Mouse (Mus musculus) liver, embryonic 12.5 days (tissue): Measurements from ENCODE around the gene C2cd2. TPM values are rescaled to one million over a fixed set of nuclear protein-coding genes. Genes with fewer than 3 reads are reported as not detected.

ENCODE experiments used
- ATAC-seq: fragments of 200-750 bp; cut with Nextera tagmentation; 2 replicates; pipeline ENCODE4 v1.8.0; 2017; ENCODE audit warnings: moderate number of reproducible peaks, mild to moderate bottlenecking, moderate library complexity
- H3K27ac ChIP-seq: fragments of 300-500 bp; sonication (generic); 2 replicates; pipeline ENCODE4 v1.5.1; 2016; ENCODE audit warnings: mild to moderate bottlenecking
- H3K27me3 ChIP-seq: fragments of 300-500 bp; sonication (generic); replicated peaks from 2 replicates; pipeline ENCODE4 v1.6.1; 2016; ENCODE audit warnings: mild to moderate bottlenecking, moderate library complexity
- H3K36me3 ChIP-seq: fragments of 300-500 bp; sonication (generic); 2 replicates; pipeline ENCODE4 v1.6.1; 2016; ENCODE audit warnings: mild to moderate bottlenecking, moderate library complexity
- H3K4me1 ChIP-seq: fragments of 300-500 bp; sonication (generic); 2 replicates; pipeline ENCODE4 v1.6.1; 2016
- H3K4me2 ChIP-seq: fragments of 300-500 bp; sonication (generic); 2 replicates; pipeline ENCODE4 v1.6.1; 2016; ENCODE audit warnings: mild to moderate bottlenecking, moderate library complexity
- H3K4me3 ChIP-seq: fragments of 300-500 bp; sonication (generic); 2 replicates; pipeline ENCODE4 v1.5.1; 2016; ENCODE audit warnings: mild to moderate bottlenecking, moderate library complexity
- H3K9ac ChIP-seq: fragments of 300-500 bp; sonication (generic); 2 replicates; pipeline ENCODE4 v1.6.1; 2016; ENCODE audit warnings: mild to moderate bottlenecking, moderate library complexity
- H3K9me3 ChIP-seq: fragments of 300-500 bp; sonication (generic); replicated peaks from 2 replicates; pipeline ENCODE4 v1.6.1; 2016; ENCODE audit warnings: mild to moderate bottlenecking, moderate library complexity
- WGBS: fragments of 180-500 bp; shearing (Covaris S2); methylation state at CpG from one replicate; pipeline ENCODE4 v1.1.7; 2016; ENCODE audit not compliant: insufficient replicate concordance; 5-methylcytosine and 5-hydroxymethylcytosine counted together
- polyA plus RNA-seq: library from polyadenylated mRNA; unstranded; fragments of >200 nt; fragmentation: Nextera tagmentation; extraction: Ambion mirVana; gene quantifications from 2 replicates; pipeline ENCODE4 v1.2.1, GENCODE M21; 2016

The C2cd2 gene
- polyA plus RNA-seq, 1 experiment from 2014 or later, result 8.8 TPM

DNA sequence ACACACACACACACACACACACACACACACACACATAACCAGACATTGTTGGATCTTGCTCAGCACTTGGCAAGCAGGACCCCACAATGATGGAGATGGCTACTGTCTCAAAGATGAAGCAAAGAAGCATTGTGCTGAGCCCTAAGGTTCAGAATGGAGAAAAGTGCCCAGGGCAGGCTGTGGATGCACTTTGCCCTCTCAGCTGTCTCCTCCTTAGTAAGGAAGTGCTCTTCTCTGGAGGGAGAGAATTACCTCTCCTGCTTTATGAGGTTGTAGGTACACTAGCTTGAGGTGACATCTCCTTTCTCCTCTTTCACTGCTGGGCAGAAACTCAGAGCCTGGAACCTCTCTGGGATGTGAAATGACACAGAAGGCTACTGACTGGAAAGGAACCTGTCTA is 49.5 kb downstream of the C2cd2 start:
- Histone ChIP-seq H3K36me3 (no peaks in the 10 kb centered on the region), H3K4me1 (peaks cover 21% of the 10 kb centered on the region), H3K4me2 (no peak overlapping the region), H3K4me3 (no peak overlapping the region), H3K27me3 (no peaks in the 10 kb centered on the region), H3K9ac (no peak overlapping the region), H3K27ac (no peak overlapping the region), H3K9me3 (no peaks in the 10 kb centered on the region)
- no peak for ATAC-seq

DNA sequence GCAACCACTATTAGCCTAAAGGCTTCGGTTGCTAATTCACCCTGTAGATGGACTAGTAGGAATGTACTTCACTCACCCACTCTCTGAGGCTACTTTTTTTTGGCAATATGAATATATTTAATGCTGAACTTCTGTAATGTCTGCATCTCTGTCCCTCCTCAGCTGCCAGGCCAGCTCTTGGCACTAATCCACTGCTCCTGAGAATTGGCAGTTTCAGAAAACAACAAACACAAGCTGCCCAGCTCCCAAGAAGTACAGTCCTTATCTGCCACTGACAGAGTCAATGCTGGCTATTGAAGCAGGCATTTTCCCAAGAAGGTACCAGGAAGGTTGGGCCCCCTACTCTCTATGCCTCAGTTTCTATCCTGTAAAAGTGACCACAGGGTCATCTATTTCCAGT is 53.0 kb downstream of the C2cd2 start:
- Histone ChIP-seq H3K4me1 (peaks cover 36% of the 10 kb centered on the region), H3K27ac (no peak overlapping the region), H3K27me3 (no peaks in the 10 kb centered on the region), H3K9ac (no peak overlapping the region), H3K36me3 (no peaks in the 10 kb centered on the region), H3K4me3 (no peak overlapping the region), H3K9me3 (no peaks in the 10 kb centered on the region), H3K4me2 (no peak overlapping the region)
- 78% methylated on average over 1 of the region's 1 CpGs for WGBS
- ATAC-seq, result peak; percentile 34; the same call in 1 of the 2 replicates

DNA sequence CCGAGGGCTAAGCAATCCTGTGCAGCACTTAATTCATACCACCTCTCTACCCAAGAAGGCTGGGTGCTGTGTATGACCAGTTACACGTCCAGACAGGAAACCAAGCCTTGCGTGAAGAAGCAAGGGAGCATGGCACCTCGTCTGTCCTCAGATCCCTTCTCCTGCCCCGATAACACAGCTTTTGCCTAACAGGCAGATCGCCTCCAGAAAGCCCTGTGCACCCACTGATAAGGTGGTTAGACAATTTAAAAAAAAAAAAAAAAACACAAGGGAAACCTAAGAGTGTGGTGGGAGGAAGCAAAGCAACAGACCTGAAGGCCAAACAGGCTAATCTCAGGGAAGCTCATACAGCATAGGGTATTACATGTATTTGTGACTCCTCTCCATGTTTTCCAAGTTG is 54.9 kb downstream of the C2cd2 start:
- Histone ChIP-seq H3K27ac (no peak overlapping the region), H3K9ac (no peak overlapping the region), H3K27me3 (no peaks in the 10 kb centered on the region), H3K36me3 (no peaks in the 10 kb centered on the region), H3K4me2 (peak overlapping the region; percentile 32; the same call in 1 of the 2 replicates), H3K4me3 (no peak overlapping the region), H3K4me1 (peaks cover 46% of the 10 kb centered on the region), H3K9me3 (no peaks in the 10 kb centered on the region)
- peak; percentile 84 for ATAC-seq
- WGBS, result 30% methylated on average over 6 of the region's 6 CpGs

DNA sequence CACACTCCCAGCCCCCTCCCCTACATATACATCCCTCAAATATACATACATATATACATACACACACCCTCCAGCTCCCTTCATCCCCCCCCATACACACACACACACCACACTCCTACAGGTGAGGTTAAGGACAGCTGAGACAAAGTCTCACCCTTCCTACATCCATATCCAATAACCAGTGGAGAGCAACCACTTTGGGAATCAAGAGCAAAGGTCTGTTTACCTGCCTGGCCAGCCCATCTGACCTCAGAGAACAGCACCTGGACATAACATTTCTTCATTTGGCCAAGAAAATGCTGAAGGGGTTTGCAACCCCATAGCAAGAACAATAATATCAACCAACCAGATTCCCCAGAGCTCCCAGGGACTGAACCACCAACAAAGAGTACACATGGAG is 56.1 kb downstream of the C2cd2 start:
- H3K27ac ChIP-seq, result no peak overlapping the region
- H3K4me1 ChIP-seq, result peaks cover 46% of the 10 kb centered on the region
- H3K9ac ChIP-seq, result no peak overlapping the region
- ATAC-seq, result no peak
- no peaks in the 10 kb centered on the region for H3K27me3 ChIP-seq
- no peak overlapping the region for H3K4me2 ChIP-seq
- H3K4me3 ChIP-seq, result no peak overlapping the region
- no peaks in the 10 kb centered on the region for H3K36me3 ChIP-seq
- no peaks in the 10 kb centered on the region for H3K9me3 ChIP-seq

DNA sequence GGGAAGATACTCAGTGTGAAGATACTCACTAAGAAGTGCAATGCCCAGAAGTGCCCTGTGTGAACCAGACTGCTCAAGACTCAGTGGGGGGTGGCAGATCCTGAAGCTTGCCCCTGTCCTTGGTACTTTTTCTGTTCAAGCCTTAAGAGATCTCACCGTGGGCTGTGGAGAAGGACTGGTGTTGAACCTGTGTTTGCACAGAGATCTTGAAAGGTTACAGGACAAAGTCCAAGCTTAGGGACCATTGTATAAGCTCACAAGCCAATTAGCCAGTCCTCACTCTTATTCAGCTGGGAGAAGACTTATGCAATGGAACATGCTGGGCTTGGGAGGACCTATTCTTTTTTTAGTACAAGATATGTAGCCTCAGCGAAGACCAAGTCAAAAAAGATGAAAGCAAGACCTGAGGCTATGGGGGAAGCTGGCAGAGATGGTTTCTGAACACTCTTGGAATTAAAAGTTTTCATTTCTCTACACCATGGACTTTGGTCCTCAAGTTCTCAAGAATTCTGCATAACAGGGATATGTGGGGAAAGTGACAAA is 56.9 kb downstream of the C2cd2 start:
- Histone ChIP-seq H3K36me3 (no peaks in the 10 kb centered on the region), H3K9ac (no peak overlapping the region), H3K4me2 (no peak overlapping the region), H3K27me3 (no peaks in the 10 kb centered on the region), H3K27ac (no peak overlapping the region), H3K4me1 (peaks cover 46% of the 10 kb centered on the region), H3K9me3 (no peaks in the 10 kb centered on the region), H3K4me3 (no peak overlapping the region)
- ATAC-seq, result no peak
- 67% methylated on average over 2 of the region's 2 CpGs for WGBS

DNA sequence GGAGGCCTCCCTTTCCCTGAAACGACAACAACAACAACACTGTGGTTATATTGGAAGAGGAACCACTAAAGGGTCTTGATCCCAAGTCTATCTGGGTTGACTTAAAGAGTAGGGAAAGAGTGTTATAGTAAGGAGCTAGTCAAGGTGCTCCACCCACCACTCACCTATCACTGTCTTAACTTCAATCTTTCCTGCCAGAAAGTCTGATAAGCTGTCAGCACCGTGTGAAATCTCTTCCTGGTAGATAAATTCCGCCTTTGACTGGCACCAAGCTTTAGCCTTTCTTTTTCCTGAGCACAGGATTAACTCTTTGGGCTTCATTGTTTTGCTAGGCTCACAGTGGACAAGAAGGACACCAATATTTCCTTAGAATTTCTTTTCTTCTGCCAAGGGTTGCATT is 58.4 kb downstream of the C2cd2 start:
- H3K27me3 ChIP-seq, result no peaks in the 10 kb centered on the region
- 30% methylated on average over 3 of the region's 3 CpGs for whole genome bisulfite sequencing

DNA sequence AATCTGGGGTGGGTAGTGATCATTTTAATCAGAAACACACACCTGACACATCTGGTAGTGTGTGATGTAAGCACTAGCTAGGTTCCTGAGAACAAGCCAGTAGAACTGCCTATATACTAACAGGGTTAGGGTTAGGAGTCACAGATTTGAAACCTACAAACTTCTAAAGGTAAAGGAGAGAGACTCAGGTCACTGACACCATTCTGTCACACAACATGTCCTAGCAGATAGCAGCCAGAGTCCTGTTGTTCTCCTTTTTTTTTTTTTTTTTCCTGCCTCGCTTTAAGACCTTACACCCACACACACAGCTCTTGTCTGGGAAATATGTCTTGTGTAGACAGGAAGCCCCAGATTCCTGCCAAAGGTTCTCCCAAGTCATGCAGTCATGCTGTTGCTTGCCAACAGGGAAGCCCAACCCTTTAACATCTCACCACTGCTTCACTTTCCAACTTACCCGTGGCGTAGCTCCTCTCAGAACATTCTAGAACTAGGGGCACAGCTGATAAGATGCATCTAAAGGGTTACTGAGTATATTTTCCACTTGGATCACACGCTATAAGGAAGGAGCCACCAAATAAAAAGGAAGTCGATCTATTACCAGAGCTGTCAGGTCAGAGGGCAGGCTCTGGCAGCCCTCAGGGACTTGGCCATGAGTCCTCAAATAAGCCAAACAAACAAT is 64.9 kb downstream of the C2cd2 start:
- Histone ChIP-seq H3K27me3 (no peaks in the 10 kb centered on the region), H3K9me3 (no peaks in the 10 kb centered on the region), H3K4me2 (no peak overlapping the region), H3K4me3 (no peak overlapping the region), H3K36me3 (no peaks in the 10 kb centered on the region), H3K9ac (no peak overlapping the region), H3K27ac (no peak overlapping the region), H3K4me1 (no peaks in the 10 kb centered on the region)
- no peak for ATAC-seq
- WGBS, result 60% methylated on average over 5 of the region's 5 CpGs

More for the DNA sequence above, 58.4 kb downstream of the C2cd2 start:
- Histone ChIP-seq H3K36me3 (no peaks in the 10 kb centered on the region), H3K9ac (no peak overlapping the region), H3K9me3 (no peaks in the 10 kb centered on the region), H3K4me1 (peaks cover 33% of the 10 kb centered on the region), H3K4me3 (no peak overlapping the region), H3K27ac (no peak overlapping the region), H3K4me2 (no peak overlapping the region)
- ATAC-seq, result 0 out of 2 replicates have a peak, but pooled peaks have one; percentile 3

DNA sequence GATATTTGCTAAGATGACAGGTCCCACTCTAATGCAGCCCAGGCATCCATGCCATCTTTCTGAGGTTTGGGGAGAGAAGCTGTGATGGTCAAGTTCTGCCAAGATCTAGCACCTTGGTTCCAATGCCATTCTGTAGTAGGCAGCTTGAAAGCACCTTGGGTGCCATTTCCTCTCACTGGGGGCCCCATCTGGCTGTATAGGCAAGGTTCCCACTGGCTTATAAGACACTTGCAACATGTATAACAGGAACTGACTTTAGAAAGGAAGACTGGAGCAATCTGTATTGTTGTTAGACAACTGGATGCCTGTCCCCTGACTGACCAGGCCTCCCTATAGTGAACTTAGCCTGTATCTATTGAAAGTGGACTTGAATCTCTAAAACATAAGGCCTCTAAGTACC is 74.6 kb downstream of the C2cd2 start:
- no peaks in the 10 kb centered on the region for H3K4me1 ChIP-seq
- ATAC-seq, result no peak
- H3K9me3 ChIP-seq, result no peaks in the 10 kb centered on the region
- no peak overlapping the region for H3K4me3 ChIP-seq
- H3K9ac ChIP-seq, result no peak overlapping the region
- no peaks in the 10 kb centered on the region for H3K27me3 ChIP-seq
- H3K4me2 ChIP-seq, result no peak overlapping the region
- H3K27ac ChIP-seq, result no peak overlapping the region
- 0 out of 2 replicates have a peak, but pooled peaks cover 7% of the 10 kb centered on the region for H3K36me3 ChIP-seq

DNA sequence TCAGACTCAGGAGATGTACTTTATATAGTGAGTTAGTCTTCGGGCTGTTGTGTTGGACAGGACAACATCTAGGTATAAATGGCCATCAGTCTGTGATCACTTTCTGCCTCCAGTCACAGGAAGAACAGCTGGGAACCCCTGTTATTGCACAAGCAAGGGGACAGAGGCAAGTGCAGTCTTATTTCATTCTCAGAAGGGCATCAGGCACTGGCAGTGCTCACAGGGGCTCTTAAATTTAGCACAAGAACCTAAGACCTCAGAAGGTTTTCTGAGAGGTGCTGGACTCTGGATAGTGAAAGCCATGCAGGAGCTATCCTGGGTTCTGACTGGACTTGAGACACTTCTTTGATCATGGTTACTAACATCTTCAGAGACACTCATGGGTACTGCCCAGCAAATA is 78.7 kb downstream of the C2cd2 start:
- Histone ChIP-seq H3K27me3 (no peaks in the 10 kb centered on the region), H3K9ac (no peak overlapping the region), H3K27ac (no peak overlapping the region), H3K4me3 (no peak overlapping the region), H3K9me3 (no peaks in the 10 kb centered on the region), H3K4me1 (no peaks in the 10 kb centered on the region), H3K36me3 (no peaks in the 10 kb centered on the region), H3K4me2 (no peak overlapping the region)
- WGBS, result 79% methylated on average over 1 of the region's 1 CpGs
- ATAC-seq, result no peak

DNA sequence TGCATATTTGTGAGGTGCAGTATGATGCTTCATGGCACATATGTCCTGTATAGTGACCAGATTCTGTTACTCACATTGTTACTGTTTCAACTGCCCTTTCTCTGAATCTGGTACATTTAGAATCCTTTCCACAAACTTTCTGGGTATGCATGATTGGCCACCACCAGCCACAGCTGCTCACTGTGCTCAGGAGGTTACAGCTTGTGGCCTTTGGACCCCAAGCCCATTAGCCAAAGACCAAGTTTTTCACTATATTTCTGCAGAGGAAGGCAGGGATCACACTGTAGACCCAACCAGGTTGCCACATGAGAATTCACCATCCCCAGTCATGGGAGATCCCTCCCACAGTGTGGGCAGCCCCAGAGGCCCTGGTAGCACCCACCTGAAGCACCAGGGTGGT is 79.5 kb downstream of the C2cd2 start:
- H3K9ac ChIP-seq, result no peak overlapping the region
- H3K27ac ChIP-seq, result no peak overlapping the region
- H3K27me3 ChIP-seq, result no peaks in the 10 kb centered on the region
- H3K9me3 ChIP-seq, result no peaks in the 10 kb centered on the region
- H3K36me3 ChIP-seq, result no peaks in the 10 kb centered on the region
- H3K4me3 ChIP-seq, result no peak overlapping the region
- no peak overlapping the region for H3K4me2 ChIP-seq
- no peaks in the 10 kb centered on the region for H3K4me1 ChIP-seq
- ATAC-seq, result no peak

DNA sequence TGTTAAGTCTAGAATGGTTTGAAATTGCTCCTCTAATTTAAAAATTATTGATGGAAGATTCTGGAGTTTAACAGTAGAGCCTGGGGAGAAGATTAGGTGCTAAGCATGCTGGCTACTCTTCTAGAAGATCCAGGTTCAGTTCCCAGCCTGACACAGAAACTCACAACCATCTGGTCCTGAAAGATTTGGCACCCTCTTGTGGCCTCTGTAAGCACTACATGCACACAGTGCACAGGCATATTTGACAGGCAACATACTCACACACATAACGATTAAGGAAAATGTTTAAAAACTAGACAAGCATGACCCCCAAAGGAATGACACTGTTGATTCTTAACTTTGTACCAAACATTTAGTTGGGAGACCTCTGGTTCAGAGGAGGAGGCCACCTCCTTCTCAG is 83.3 kb downstream of the C2cd2 start:
- Histone ChIP-seq H3K27ac (no peak overlapping the region), H3K4me3 (no peak overlapping the region), H3K27me3 (no peaks in the 10 kb centered on the region), H3K4me1 (no peaks in the 10 kb centered on the region), H3K9me3 (no peaks in the 10 kb centered on the region), H3K4me2 (no peak overlapping the region), H3K9ac (no peak overlapping the region), H3K36me3 (peaks cover 15% of the 10 kb centered on the region)
- 74% methylated on average over 1 of the region's 1 CpGs for whole genome bisulfite sequencing
- ATAC-seq, result no peak

DNA sequence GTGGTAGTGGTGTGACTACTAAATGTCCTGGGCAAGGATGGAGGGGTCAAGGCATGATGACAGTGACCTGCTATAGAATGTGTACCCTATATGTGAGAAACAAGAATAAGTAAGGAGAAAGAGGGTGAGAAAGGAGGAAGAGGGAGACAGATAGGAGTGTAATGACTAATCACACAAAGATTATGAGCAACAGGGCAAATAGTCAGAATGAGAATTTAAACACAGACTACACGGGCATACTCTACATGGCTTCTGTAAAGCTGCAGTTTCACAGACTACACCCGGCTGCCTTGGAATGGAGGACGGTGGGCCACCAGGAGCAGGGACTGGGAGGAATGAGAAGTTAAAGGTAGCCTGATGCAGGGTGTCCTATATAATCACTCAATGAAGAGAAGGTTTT is 84.9 kb downstream of the C2cd2 start:
- Histone ChIP-seq H3K27me3 (no peaks in the 10 kb centered on the region), H3K27ac (no peak overlapping the region), H3K4me2 (no peak overlapping the region), H3K4me3 (no peak overlapping the region), H3K9me3 (no peaks in the 10 kb centered on the region), H3K4me1 (no peaks in the 10 kb centered on the region), H3K36me3 (peaks cover 15% of the 10 kb centered on the region), H3K9ac (no peak overlapping the region)
- ATAC-seq, result no peak
- 74% methylated on average over 3 of the region's 3 CpGs for WGBS

DNA sequence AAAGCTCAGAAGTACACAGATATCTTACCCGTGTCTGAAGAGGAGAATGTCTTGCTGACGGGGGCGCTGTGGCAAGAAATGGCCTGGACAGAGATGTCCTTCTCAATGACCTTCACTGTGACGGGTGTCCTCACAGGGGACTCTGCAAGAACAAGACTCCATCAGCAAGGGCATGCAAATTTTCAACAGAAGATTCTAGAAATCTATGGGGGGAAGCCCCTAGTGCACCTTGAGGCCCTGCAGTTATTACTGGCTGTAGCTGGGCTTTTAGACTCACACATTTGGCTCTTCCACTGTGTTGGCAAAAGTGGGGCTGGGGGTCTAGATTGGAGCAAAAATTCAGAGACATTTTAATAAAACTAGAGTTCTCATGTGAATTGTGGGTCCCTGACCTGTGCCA is 87.3 kb downstream of the C2cd2 start:
- no peaks in the 10 kb centered on the region for H3K4me1 ChIP-seq
- no peak overlapping the region for H3K4me3 ChIP-seq
- no peaks in the 10 kb centered on the region for H3K27me3 ChIP-seq
- peaks cover 16% of the 10 kb centered on the region for H3K36me3 ChIP-seq
- ATAC-seq, result no peak
- no peak overlapping the region for H3K27ac ChIP-seq
- WGBS, result 75% methylated on average over 4 of the region's 4 CpGs
- no peaks in the 10 kb centered on the region for H3K9me3 ChIP-seq
- H3K9ac ChIP-seq, result no peak overlapping the region
- no peak overlapping the region for H3K4me2 ChIP-seq
